Mouse (Mus musculus) embryo, embryonic 11 days (tissue): ENCODE results near the gene Ern1.

ENCODE experiments used
- DNase-seq: peaks from one replicate; pipeline ENCODE4 v3.0.0-alpha.2; 2015

The Ern1 gene

DNA sequence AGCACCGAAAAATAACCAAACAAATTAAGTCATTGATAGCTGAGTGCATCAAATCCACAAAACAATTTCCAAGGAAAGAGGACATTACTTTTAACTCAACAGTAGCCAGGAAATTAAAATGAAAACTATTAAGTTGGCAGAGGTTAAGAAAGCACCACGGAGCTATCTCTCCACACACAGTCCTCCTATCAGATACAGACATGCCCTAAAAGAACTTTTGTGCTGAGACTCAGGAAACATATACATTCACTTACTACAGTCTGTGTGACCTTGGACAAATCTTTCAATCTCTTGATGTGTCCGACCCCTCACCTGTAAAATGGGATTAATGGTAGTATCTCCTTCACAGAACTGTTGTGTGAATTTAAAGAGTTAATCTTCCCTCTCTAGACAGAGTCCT lies 101.2 kb downstream of the Ern1 start:
- no peak for DNase-seq

- DNase-seq = no peak
Observed at GRCm38 (mm10) chr11:106383051-106383790, 104.4 kb downstream of the Ern1 start.

GRCm38 (mm10) chr11:106382424-106382823 lies 105.2 kb downstream of the Ern1 start:
- DNase-seq = no peak

DNA sequence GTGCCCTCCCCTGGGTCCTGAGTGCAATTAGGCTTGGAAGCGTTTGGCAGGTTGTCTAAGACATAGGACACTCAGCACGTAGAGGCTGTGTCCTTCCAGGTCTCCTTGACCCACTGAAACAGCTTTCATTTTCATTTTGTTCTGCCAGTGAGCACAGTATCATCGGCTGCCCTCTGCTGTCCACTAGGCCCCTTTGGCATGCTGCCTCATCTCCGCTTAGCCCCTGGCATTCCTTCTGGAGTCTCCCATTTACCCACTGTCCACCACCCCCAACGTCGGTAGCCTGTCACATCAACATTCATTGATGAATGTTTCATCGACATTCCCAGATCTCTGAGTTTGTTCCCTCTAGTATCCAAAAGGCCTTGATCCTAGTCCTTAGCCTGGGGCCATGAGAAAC lies 105.8 kb downstream of the Ern1 start:
- no peak for DNase-seq

DNA sequence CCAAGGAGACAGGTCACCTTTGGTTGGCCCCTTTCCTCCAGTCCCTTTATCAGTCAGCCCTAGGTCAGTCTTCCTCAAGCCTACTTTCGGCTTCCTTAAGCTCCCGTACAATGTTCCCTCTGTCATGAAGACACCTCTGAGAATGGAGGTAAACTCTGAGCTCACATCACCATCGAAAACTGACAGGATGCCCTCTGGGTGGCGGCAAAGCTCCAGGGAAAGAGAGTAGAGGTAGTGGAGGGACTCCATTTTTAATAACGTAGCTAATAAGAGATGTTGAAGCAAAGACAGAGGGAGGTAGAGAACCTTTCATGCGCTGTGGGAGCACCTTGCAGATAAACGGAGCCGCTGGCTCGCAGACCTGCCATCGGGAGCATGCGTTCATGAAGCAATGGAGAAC lies 106.6 kb downstream of the Ern1 start:
- no peak for DNase-seq

DNA sequence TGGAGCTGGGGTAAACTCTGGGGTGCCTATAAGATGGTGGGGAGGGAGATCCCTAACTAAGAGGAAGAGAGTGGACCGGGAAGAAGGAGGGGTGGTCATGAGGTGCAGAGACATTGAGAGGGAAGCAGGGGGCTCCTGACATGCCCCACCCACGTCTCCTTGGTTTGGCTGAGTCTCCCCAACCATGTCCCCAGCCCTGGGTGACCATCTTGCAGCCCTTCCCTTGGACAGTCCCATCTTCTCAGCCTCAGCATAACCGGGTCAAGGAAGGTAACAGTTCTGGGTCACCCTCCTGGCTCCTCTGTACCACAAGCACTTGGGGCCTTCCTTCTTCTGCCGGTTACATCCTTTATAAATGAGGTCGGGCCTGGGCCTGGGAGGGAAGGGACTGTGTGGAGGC lies 112.7 kb downstream of the Ern1 start:
- no peak for DNase-seq

DNA sequence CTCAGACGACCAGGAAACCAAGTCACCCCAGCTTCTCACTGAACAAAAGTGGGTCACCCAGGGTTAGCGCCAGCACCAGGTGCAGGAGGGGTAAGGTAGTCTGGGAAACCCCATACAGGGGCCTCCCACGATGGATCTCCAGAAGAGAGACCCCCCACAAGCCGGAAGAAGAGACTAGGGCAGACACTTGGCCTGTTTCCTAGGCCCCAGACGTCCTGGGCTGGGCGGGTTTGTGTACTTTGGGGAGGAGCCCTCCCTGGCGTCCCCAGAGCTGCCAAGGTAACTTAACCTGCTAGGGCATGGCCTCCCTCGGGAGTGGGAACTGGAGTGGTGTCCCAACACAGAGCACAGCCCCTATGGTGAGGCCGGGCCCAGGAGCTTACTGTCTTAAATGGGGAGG lies 113.1 kb downstream of the Ern1 start:
- DNase-seq = no peak

- no peak for DNase-seq
Observed at GRCm38 (mm10) chr11:106373998-106374397, 113.7 kb downstream of the Ern1 start.

DNA sequence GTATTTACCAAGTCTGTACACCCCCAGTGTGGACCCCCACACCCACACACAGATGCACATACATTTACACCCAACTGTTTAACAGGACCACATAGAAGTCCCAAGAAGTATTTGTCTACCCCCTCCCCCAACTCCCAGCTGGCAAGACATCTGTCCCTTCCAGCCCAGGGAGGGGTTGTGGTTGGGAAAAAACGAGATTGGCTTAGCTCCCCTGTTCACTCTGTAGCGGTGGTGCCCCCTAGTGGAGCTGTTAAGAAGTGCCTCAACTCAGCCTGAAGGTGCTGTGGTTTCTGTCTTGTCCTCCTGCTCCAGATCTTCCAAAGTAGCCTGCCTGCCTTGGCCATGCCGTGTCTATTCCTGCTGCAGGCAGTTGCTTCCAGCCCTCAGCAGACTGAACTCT lies 121.3 kb downstream of the Ern1 start:
- peak; percentile 80 for DNase-seq

GRCm38 (mm10) chr11:106365366-106365765 lies 122.3 kb downstream of the Ern1 start, which contains the start of gene Prr29:
Gene Prr29, plus strand, starts transcription at chr11:106365472.
- no peak for DNase-seq

- DNase-seq = peak; percentile 24
Observed at GRCm38 (mm10) chr11:106364712-106365111, 122.9 kb downstream of the Ern1 start.

DNA sequence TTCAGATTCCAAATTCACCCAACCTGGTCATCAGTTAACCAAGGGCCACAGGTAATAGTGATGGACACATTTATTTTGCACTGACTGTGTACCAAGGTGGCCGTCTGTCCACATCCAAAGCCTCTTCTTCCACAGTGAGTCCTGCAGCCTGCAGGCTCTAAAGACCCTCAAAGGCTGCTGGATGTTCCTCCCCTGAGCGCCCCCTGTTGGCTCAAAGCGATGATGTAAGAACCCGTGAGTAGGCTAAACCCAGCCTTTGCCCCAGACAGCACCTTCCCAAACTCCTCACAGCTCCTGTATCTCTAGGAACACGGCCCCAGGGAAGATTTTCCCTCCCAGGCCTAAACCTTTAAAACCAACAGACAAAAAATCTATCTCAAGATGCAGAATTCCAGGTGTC lies 128.3 kb downstream of the Ern1 start:
- DNase-seq = peak; percentile 58

GRCm38 (mm10) chr11:106355382-106356128 lies 132.1 kb downstream of the Ern1 start:
- DNase-seq = no peak

GRCm38 (mm10) chr11:106354181-106354580 lies 133.5 kb downstream of the Ern1 start:
- no peak for DNase-seq

GRCm38 (mm10) chr11:106353188-106353587 lies 134.5 kb downstream of the Ern1 start, which contains the start of gene Scn4a:
Gene Scn4a, minus strand, starts transcription at chr11:106353288.
- no peak for DNase-seq

GRCm38 (mm10) chr11:106351941-106352340 lies 135.7 kb downstream of the Ern1 start:
- no peak for DNase-seq

DNA sequence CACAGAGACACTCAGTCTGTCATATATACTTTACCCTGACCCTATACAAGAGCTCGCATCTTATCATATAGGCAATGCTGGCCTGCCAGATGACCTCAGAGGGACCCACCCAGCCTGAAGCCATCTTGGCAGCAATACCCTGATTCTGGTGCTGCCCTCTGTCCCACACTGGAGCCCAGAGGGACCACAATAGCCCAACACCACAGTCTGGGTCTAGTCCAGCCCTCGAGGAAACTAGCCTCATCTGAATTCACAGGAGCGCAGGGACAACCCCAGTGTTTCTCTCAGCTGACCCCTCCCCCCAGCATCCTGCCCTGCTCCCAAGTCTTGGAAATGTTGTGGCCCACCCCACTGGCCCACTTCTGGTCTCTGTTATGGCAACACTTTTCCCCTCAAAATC lies 136.4 kb downstream of the Ern1 start:
- no peak for DNase-seq

DNA sequence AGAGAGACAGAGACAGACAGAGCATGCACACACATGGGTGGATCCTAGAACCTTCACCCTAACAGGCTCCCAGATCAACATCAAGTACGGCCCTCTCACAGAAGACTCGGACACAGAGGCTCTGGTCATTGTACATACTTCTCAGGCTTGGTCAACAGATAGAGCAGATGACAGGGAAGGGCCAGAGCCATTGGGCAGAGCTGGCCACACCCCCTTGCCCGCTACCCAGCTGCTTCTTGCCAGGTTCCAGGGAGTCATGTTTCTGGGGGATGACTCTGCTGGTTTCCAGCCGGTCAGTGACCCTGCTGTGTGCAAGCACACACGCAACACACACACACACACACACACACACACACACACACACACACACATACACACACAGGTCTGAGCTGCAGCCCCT lies 136.8 kb downstream of the Ern1 start:
- no peak for DNase-seq

DNA sequence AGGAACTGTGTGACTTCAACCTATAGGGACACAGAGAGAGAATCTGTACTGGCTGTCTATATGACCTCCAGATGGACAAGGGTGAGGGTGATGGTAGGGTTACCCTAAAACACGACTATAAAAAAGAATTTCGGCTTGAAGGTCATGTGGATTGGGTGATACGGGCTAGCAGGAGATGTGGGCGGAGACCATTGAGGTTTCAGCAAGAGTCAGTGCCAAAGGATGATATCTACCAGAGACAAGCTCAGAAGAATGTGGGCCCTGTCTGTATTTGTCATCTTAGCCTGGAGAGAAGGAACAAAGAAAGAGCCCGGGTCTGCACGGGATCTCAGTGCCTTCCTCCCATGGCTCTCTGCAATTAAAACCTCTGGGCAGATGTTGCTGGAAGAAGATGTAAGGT lies 137.9 kb downstream of the Ern1 start:
- DNase-seq = no peak

DNA sequence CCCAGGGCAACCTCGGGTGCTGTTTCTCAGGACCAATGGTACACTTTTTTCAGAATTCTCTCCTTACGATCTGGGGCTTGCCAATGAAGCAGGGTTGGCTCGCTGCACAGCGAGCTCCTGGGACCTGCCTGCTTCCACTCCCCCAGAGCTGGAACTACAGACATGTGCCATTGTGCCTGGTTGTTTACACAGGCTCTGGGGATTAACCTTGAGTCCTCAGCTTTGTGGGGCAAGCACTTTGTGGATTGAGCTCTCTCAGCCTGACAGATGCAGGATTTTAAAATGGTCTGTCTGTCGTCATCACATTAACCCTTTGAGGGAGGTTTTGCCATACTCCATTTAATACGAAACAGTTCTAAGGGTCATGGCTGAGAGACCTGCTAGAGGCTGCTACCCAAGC lies 142.7 kb downstream of the Ern1 start:
- no peak for DNase-seq
